Mouse (Mus musculus) embryonic fibroblast, embryonic 13.5 days (primary cell): Measurements from ENCODE around the gene Rexo1.

ENCODE experiments used
- CTCF ChIP-seq: IDR thresholded peaks from 2 replicates; pipeline ENCODE4 v1.5.1; 2011; ENCODE audit warnings: mild to moderate bottlenecking, control low read depth, low read length, moderate library complexity, borderline replicate concordance; ENCODE audit not compliant: insufficient read depth
- POLR2A ChIP-seq: IDR thresholded peaks from 2 replicates; pipeline ENCODE4 v1.6.1; 2011; ENCODE audit warnings: low read depth, mild to moderate bottlenecking, control low read depth, low read length, moderate library complexity

DNA sequence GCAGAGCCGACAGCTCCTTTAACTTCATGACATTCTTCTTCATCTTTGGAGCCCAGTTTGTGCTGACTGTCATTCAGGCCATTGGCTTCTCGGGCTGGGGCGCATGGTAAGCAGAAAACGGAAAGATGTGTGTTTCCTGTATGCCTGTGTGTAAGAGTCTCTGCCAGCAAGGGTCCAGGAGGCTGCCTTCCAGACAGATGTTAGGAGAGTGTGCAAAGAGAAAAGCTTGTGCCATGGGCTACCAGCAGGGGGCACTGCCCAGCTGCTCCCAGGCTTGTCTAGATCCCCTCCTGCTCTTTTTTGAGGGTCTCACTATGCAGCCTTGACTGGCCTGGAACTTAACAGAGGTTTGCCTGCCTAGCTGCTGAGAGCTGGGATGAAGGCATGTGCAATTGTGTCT is 49.7 kb upstream of the Rexo1 start:
- TF ChIP-seq CTCF (0 out of 2 replicates have a peak, but pooled peaks have one; percentile 27), POLR2A (no peak)
